Mouse (Mus musculus) WW6 (cell line): ENCODE data around the gene Dnajb14.
"Not testable (repeated sequence)": the region's sequence is repeated elsewhere in the genome, so short reads cannot be mapped to it uniquely, and the experiment has no call there.

ENCODE experiments used
- DNase-seq: peaks from one replicate; pipeline ENCODE4 v3.0.0-alpha.2; 2013; ENCODE audit warnings: low read depth, low spot score

The Dnajb14 gene

DNA sequence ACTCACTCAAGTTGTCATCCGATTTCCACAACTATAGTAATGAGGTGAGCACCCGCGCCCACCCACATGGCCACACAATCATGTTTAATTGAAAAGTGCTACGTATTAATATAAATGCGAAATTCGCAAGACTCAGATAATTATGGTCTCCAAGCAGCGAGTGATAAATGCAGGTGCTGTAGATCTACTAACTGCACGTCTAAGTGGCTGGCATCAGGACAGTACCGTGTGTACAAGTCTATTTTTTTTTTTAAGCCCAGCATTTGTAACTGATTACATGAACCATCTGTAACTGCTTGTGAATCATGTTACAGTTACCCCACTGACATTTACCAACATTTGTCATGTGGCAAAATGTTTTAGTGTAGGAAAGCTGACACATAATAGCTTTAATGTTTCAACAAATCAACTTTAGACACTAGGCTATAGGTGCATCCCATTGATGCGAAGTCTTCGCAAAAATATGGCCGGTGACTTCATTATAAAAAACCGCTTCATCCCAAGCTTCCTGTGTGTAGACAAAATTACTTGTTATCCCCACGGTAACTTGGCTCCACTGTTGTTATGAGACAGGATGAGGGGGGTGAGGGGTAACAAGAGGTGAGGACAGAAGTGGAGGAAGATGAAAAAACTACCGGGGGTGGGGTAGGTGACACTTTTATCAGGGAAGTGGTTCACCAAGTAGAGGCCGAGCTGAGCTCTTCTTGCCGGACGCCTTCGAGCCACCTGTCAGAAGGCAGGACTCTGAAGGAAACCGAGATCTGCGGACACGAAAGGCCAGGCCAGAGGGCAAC, 3.9 kb upstream of the Dnajb14 start:
- no peak for DNase-seq

DNA sequence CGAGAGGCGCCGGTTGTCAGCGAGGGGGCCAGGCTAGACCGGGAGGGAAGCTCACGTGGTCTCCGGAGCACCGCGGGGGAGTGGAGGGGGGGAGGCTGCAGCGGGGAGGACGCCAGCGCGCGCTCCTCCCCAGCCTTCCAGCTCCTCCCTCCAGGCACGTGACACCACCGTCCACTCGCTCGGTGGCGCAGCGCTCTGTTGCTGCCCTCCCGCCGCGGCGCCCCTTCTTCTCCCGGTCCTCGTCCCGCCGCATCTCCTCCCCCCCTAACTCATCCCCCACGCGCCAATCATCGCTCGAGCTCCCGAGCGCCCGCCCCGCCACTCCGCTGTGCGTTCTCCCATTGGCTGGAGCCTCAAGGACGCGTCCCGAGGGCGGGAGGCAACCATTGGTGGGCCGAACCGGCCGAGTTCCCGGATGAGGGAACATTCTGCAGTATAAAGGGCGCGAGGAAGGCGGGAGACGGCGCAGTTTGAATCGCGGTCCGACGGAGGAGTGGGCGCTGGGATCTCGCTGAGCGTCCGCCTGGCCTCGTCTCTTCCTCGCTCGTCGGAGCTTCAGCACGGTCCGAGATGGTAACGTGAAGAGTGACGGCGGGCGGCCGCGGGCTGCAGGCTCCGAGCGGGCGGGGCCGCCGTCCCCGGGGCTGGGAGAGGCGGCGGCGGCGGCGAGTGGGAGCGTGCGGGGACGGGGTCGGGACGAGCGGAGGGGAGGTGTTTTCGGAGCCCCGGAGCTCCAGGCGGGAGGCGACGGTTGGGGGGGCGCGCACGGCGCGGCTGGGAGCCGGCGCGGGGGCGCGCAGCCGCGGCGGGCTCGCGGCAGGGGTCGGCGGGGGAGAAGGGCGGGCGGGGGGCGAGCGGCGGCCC, 3.1 kb upstream of the Dnajb14 start, which contains the start of gene H2afz:
Gene H2afz (plus strand): TSS at position 364 of the 864 bp plus-strand sequence.
- DNase-seq, result peak; percentile 94

DNA sequence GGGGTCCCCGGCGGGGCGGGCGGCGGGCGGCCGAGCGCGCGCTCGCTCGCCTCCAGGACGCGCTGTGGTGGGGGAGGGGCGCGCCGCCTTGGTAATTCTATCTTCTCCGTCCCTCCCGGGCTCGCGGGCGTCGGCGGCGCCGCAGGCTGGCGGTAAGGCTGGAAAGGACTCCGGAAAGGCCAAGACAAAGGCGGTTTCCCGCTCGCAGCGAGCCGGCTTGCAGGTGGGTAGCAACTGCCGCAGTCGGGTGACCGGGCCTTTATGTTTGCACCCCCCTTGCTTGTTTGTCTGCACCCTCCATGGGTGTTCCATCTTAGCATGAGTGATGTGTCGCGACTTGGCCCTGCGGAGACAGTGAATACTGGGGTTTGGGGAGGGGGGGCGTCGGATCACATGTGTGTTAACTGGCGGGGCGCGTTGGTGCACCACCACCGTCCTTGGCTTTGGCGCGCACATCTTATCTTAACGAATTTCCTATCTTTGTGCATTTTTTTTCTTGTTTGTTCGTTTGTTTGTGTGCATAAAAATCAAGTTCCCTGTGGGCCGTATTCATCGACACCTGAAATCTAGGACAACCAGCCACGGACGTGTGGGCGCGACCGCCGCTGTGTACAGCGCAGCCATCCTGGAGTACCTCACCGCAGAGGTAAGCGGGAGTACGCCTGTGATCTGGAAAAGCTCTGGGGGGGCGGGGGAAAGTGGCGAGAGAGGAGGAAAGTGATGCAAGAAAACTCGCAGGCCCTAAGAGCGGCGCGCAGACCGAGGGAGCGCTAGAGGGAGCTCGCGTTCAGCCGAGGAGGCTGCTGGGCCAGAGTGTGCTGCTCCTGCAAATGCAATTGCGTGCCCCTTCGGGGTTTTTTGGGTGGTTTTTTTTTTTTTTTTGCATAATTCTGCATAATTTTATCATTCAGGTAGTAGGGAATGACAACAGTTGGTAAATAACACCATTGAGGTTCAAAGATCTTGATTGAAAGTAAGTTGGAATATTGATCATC, 2.2 kb upstream of the Dnajb14 start:
- DNase-seq, result peak; percentile 80

DNA sequence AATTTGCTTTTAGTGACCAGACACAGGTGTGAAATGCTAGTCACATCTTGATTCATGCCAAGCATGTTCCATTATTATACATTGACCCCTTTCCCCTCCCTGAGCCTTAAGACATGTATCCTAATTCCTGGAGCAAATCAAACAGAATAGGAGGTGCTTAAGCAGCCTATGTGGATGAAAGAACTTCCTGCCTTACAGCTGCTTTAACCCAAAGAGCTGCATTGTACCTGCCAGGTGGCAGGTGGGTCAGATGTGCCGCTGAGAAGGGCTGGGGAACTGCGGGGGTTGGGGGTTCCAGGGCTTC, 390 bp upstream of the Dnajb14 start:
- no peak for DNase-seq

DNA sequence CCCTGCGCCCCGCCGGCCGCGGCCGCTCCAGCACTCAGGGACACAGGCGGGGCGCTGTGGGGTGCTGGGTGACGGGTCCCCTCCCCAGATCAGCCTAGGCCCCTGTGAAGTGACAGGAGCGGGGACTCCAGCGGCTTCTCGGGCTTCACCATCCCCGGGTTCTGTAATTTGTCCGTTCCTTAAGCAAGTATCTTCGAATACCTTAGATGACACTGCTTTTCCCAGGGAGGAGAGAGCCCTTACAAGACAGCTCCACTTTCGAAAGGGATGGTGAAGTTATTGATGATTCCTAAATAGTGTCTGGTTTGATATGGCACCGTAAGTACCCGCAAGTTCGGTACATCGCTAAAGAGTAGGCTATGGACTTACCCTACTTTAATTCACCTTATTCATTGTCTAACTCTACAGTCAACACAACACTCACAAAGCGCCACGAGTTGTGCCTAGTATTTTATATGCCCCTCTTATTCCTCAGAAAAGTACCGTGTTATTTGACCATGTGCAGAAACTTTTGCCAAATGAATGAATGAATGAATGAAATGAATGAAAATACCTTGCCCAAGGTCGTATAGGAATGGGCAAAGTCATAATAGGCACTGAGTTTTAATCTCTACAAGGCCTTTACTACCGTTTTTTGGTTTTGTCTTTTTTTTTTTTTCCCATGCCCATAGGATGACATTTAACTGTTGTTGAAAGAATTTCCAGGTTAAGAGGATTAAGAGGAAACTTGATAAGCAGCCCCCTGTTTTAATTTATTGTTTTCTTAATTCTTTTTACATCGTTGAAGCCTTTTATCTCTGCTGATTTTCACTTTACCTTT, 829 bp downstream of the Dnajb14 start:
- DNase-seq, result no peak

DNA sequence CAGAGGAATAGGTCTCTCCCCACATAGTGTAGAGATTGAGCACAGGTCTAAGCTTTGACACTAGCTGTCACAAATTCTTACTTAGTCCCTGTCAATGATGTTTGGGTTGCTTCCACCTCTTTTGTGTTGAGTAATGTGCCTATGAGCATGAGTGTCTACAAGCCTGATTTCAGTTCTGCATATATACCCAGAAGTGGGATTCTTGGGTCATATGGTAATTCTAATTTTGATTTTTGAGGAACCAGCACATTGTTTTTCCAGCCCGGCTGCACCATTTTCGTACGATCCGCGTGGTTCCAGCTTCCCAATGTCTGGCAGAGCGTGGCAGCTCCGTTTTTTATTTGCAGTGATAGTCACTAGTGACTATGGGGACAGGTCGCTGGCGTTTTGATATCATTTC, 1.9 kb downstream of the Dnajb14 start:
- no peak for DNase-seq

DNA sequence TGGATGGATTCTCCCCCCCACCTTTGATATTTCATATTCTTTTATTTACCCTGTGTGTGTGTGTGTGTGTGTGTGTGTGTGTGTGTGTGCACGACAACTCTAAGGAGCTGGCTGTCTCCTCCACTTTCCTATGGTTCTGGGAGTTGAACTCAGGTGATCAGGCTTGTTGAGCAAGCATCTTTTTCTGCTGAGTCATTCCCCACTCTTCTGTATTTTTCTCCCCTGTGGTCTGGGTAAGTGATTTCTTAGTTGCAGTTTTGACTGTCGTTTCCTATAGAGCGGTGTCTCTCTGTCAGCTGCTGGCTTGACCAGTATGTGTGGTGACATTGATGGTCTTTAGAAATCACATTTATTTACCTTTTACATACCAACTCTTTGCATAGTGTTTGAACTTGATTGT, 11.8 kb downstream of the Dnajb14 start:
- DNase-seq, result no peak

DNA sequence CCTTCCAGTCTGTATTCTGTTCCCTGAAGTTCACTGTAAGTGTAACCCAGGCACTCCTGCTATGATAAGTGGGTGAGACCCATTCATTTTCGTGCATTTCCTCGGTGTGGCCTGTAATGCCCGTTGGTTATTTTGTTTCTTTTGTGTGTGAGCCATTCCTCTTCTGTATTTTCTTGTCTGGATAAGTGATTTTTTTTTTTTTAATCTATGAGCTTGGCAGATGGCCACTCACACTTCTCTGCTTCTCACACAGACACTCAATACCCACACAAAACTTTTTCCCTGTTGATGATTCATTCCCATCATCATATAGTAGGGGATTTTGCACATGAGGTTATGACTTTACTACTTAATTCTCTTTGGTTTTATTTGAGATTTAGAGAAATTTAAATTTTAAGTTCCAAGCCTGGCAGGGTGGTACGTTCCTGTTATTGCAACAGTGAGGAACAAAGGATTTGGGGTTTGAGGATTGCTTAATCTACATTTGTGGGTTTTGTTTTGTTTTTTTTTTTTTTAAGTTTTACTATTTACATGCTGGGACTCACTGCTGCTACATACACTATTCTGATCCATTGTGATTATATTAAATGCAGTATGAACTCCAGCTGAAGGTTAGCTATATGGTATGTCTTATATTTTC, 12.8 kb downstream of the Dnajb14 start:
- no peak for DNase-seq

DNA sequence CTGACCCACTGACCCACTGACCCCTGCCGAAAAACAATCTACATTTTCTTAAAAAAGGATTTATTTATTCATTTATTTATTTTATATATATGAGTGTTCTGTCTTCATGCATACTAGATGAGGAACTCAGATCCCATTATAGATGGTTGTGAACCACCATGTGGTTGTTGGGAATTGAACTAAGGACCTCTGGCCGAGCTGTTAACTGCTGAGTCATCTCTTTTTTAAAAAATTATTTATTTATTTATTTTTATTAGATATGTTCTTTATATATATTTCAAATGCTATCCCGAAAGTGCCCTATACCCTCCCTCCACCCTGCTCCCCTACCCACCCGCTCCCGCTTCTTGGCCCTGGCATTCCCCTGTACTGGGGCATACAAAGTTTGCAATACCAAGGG, 13.6 kb downstream of the Dnajb14 start:
- DNase-seq, result no peak

DNA sequence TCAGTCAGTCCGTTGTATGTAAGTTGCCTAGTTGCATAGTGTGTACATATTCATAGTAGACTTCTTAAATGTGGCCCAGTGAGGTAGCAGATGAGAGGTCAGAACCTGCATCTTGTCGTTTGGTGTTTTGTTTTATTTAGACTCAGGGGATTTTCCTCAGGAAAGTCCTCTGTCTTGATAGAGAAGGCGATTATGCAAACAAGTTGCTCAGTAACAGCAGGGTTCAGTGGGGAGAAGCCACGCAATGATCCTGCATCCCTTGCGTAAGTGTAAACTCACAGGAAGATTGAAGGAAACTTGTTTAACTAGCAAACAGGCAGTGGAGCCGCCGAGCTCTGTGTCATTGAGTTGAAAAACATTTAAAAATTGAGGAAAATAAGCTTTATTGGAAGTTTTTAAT, 20.5 kb downstream of the Dnajb14 start:
- no peak for DNase-seq

DNA sequence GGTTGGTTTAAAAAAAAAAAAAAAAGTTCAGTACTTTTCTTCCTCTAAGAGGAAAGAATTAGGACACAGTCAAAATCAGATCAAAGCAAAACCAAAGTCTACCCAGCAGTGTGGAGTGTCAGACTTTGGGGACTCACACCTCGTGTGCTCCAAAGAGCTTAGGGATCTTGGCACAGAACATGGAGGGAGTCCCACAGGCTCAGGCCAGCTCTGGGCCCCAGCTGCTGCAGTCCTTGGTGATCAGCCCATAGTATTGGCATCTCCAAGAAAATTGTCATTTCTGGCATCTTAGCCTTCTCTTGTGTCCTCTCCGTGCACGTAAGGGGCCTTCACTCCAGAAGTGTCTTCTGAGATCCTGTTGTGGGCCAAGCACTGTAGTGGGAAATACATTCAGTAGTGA, 23.6 kb downstream of the Dnajb14 start:
- DNase-seq, result no peak

DNA sequence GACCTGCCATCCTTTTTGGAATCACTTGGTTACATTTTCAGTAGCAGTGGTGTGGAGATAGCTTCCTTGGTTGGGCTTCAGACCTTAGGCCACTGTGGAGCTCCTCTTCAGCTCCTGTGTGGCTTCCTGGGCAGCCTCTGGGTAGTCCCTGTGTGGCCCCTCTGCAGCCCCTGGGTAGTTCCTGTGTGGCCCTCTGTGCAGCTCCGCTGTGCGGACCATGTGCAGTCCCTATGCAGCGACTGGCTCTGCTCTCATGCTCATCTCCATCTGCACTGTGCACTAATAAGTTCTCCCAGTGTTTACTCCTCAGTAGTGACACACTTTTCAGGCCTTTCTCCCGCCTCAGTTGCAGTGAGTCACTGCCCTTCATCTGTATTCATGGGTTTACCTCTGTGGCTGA, 24.6 kb downstream of the Dnajb14 start:
- no peak for DNase-seq

DNA sequence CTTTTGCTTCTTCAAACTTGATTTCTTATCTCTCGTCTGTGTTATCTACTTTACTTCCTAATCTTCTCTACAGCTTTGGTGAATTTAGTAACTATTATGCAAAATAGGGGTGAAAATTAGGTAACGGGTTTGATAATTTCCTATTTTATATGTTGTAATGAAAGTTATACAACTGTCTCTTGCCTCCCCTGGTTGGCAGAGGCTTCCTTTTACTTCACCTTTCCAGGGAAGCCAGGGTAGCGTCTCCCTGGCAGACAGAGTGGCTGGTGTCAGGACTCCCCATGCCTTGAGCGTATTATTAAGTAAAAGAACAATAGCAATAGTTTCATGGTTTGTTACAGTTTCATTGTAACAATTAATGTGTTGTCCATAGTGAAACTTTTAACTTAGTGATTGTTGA, 26.3 kb downstream of the Dnajb14 start:
- no peak for DNase-seq

DNA sequence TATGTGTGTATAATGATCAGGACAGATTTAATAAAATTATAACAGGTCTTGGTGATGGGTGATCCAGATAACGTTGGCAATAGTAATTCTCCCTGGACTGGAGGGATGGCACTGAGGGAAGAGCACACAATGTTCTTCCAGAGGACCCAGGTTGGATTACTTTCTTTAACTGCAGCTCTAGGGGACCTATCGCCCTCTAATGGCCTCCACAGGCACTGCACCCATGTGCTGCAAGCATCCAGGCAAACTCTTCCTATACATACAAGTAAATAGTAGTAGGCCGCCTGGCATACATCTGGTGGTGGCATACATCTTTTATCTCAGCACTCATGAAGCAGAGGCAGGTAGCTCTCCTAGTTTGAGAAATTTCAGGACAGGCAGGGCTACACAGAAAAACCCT, 27.7 kb downstream of the Dnajb14 start:
- DNase-seq, result peak; percentile 36

DNA sequence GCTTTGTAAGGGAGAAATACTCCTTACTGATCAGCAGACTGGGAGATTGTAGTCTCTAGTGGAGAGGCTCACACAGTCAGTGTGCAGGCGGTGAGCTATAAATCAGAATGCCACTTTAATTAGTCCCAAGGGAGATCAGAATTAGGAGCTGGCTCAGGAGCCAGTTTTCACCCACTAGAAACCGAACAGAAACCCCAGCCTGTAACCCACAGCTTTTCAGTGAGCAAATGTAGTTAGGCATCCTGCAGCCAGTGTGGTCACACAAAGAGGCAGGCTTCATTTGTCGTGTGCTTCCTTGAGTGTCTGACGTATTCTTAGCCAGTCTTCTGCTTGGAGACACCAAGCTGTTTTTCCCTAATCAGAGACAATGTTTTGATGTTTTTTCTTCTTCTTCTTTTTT, 28.9 kb downstream of the Dnajb14 start:
- DNase-seq, result no peak

DNA sequence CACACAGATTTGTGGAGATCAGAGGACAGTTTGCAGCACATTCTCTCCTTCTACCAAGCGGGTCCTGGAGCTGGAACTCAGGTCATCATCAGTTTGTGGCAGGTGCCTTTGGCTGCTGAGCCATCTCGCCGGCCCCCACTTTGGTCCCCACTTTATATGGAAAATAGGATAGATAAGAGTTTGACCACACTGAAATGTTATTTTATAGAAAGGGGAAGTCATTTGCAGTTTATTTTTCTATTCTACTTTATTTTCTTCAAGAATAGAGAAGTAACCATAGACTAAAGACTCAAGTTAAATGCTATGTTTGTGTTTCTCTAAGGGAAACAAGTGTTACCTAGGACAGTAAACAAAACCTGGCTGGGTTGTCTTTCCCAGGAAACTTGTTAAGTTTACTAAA, 29.4 kb downstream of the Dnajb14 start:
- DNase-seq, result no peak

DNA sequence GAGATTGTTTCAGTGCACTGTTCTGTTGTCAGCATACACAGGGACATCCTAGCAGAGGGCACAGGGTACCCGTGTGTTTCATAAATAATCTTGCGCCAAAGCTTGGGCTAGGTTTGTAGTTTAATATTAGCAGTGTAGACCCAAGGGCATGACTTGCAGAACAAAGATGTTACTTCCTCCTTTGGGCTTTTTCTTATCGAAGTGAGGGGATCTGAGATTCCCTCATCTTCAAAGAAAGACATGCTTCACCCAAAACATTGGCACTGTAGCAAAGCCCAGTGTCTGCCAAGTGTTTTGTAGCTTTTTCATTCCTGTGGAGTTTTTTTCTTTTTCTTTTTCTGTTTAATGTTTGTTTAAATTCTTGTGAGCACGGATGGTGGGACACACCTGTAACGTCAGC, 30.2 kb downstream of the Dnajb14 start:
- DNase-seq, result no peak

DNA sequence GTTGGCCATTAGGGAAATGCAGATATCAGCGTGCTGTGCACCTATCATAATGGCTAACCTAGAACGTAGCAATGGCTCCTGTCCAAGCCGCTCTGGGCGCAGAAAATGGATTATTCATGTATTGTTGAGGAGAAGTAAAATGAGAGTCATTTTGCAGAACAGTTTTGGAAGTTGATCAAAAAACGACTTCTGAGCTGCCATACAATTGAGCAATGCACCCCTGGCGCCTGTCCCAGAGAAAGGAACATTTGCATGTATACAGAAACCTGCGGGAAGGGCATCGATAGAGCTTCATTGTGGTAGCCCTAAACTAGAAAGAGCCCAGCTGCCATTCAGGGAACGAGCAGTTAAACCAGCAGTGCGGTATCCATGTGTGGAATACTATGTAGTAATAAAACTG, 32.7 kb downstream of the Dnajb14 start:
- DNase-seq, result no peak

DNA sequence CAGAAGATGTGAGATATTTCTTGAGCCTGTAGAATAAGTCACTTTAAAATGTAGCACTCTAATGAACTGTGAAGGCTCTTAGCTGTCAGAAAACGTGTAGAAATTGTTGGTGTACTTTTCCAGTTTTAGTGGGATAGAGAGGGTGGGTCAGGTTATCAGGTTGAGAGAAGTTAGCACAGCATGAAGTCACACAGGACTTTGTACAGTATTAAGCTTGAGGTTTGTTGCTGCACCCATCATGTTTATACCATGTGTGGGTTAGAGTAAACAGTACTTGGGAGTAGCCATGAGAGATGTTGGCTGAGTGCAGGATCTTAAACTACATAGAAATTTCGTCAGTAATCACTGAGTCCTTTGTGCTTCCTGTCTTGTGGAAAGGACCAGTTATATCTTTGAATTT, 45.6 kb downstream of the Dnajb14 start:
- no peak for DNase-seq

DNA sequence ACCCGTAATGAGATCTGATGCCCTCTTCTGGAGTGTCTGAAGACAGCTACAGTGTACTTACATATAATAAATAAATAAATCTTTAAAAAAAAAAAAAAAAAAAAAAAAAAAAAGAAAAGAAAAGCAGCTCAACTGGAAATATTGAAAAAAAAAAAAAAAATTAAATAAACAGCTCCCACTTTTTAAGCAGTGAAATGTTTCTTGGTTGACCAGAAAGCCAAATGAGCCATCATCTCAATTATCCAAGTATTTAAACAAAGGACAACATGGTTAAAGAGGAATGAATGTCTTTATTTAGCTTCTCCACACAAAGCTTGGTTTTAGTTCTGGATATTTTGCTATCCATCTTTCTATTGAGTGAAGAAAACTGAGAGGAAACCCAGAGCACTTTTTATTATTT, 47.1 kb downstream of the Dnajb14 start:
- DNase-seq, result not testable (repeated sequence)
